Mouse (Mus musculus): ENCODE results near the gene Nipal3. TPM values are rescaled to one million over a fixed set of nuclear protein-coding genes. Genes with fewer than 3 reads are reported as not detected.

Nipal3 gene
- polyA plus RNA-seq, 1 experiment: 1.7 TPM

DNA sequence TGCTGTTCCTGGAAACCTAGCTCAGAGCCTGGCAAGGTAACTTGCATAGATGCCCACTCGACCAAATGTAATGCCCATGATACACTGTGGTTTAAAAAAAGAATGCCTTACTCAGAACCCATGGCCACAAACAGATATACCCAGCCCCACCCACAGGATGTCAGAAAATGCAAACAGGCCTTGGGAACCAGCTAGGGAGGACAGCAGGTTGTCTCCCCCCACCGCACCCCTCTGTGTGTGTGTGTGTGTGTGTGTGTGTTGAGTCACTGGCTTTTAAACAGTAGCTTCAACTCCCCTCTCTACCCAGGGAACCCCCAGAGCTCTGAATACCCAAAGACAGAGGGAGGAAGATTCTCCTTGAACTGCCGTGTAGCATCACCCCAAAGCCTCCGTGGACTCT is 1.6 kb downstream of the Nipal3 start:
- Histone ChIP-seq H3K4me3 (ENCODE audit: insufficient read depth, low read length) (no peak overlapping the region), H3K27ac (ENCODE audit: insufficient read depth, low read length) (no peak overlapping the region)

GRCm38 (mm10) chr4:135489256-135489655 is 5.6 kb downstream of the Nipal3 start:
- H3K4me3 ChIP-seq (ENCODE audit: insufficient read depth, low read length): no peak overlapping the region
- H3K27ac ChIP-seq (ENCODE audit: insufficient read depth, low read length): no peak overlapping the region
- no peaks in the 10 kb centered on the region for H3K4me1 ChIP-seq (ENCODE audit: control insufficient read depth, insufficient read depth, low read length)
- no peak for TF ChIP-seq CTCF (IDR thresholded peaks at IDR 0.05; ENCODE audit: borderline replicate concordance, insufficient read depth, low read length)
- TF ChIP-seq POLR2A (IDR thresholded peaks at IDR 0.05; ENCODE audit: low read depth, low read length): no peak

More for the DNA sequence above, 1.6 kb downstream of the Nipal3 start:
- H3K4me1 ChIP-seq (ENCODE audit: control insufficient read depth, insufficient read depth, low read length): no peaks in the 10 kb centered on the region
- TF ChIP-seq POLR2A (IDR thresholded peaks at IDR 0.05; ENCODE audit: low read depth, low read length) (no peak), CTCF (IDR thresholded peaks at IDR 0.05; ENCODE audit: borderline replicate concordance, insufficient read depth, low read length) (no peak)

GRCm38 (mm10) chr4:135486352-135486751 is 8.5 kb downstream of the Nipal3 start:
- Histone ChIP-seq H3K4me3 (ENCODE audit: insufficient read depth, low read length) (no peak overlapping the region), H3K27ac (ENCODE audit: insufficient read depth, low read length) (no peak overlapping the region), H3K4me1 (ENCODE audit: control insufficient read depth, insufficient read depth, low read length) (no peaks in the 10 kb centered on the region)
- TF ChIP-seq CTCF (IDR thresholded peaks at IDR 0.05; ENCODE audit: borderline replicate concordance, insufficient read depth, low read length) (no peak), POLR2A (IDR thresholded peaks at IDR 0.05; ENCODE audit: low read depth, low read length) (no peak)

DNA sequence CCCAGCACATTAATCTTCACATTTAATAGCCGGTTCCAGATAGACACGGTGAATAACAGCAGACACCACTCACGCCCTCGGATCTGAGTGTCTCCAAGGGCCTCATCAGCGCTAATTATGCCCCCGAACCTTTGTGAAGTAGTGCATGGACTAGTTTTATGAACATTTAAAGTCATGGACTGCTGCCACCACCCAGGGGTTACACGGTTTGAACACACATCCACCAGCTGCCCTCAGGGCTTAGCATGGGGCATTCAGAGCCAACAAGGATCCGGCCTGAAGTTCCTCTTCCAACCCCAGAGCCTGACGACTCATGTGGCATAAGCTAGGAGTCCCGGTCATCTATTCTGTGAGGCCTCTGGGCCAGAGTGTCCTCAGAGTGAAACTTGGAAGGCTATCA is 9.8 kb downstream of the Nipal3 start:
- H3K4me3 ChIP-seq (ENCODE audit: insufficient read depth, low read length): no peak overlapping the region
- H3K4me1 ChIP-seq (ENCODE audit: control insufficient read depth, insufficient read depth, low read length): no peaks in the 10 kb centered on the region
- TF ChIP-seq POLR2A (IDR thresholded peaks at IDR 0.05; ENCODE audit: low read depth, low read length) (no peak), CTCF (IDR thresholded peaks at IDR 0.05; ENCODE audit: borderline replicate concordance, insufficient read depth, low read length) (no peak)

DNA sequence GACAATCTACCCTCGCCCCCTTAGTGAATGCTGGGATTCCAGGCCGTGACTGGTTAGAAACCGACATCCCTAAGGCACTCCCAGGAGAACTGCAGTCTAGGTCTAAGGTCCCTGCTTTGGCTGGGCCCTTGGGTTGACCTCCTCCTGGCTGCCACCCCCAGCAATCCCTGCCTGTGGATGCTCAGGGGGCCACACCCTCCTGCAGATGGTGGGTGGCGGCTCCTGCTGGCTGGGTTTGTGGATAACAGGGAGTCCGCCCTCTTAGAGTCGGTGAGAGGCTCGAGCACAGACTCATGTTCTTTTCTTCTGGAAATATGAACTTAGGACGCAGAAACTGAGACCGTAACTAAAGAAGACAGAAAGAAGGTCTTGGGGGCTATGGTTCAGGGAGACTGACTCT is 14.5 kb downstream of the Nipal3 start:
- H3K4me1 ChIP-seq (ENCODE audit: control insufficient read depth, insufficient read depth, low read length): no peaks in the 10 kb centered on the region
- no peak overlapping the region for H3K27ac ChIP-seq (ENCODE audit: insufficient read depth, low read length)
- H3K4me3 ChIP-seq (ENCODE audit: insufficient read depth, low read length): no peak overlapping the region
- TF ChIP-seq POLR2A (IDR thresholded peaks at IDR 0.05; ENCODE audit: low read depth, low read length) (no peak), CTCF (IDR thresholded peaks at IDR 0.05; ENCODE audit: borderline replicate concordance, insufficient read depth, low read length) (no peak)

More for the DNA sequence above, 9.8 kb downstream of the Nipal3 start:
- no peak overlapping the region for H3K27ac ChIP-seq (ENCODE audit: insufficient read depth, low read length)

- Histone ChIP-seq H3K4me1 (ENCODE audit: control insufficient read depth, insufficient read depth, low read length) (no peaks in the 10 kb centered on the region), H3K27ac (ENCODE audit: insufficient read depth, low read length) (no peak overlapping the region), H3K4me3 (ENCODE audit: insufficient read depth, low read length) (no peak overlapping the region)
- TF ChIP-seq CTCF (IDR thresholded peaks at IDR 0.05; ENCODE audit: borderline replicate concordance, insufficient read depth, low read length): no peak
- TF ChIP-seq POLR2A (IDR thresholded peaks at IDR 0.05; ENCODE audit: low read depth, low read length): no peak
These were observed 17.0 kb downstream of the Nipal3 start for GRCm38 (mm10) chr4:135477851-135478250.

DNA sequence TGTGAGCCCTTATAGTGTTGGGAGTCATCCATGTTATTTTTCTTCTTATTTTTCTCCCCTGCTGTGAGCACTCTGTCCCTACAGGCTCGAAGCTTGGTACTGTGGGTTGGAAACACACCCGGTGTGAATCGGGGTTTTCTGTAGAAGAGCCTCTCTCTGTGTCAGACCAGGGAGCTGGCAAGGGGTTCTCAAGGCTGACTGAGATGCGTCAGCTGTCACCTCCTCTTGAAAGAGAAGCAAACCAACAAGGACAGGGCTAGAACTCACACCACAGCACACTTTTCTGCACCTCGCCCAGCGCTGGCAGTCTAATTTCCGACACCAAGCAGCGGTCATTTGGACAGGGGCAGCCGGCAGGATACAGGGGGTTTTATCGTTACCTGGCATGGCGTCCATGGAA is 31.4 kb downstream of the Nipal3 start:
- H3K4me1 ChIP-seq (ENCODE audit: control insufficient read depth, insufficient read depth, low read length): no peaks in the 10 kb centered on the region
- H3K4me3 ChIP-seq (ENCODE audit: insufficient read depth, low read length): no peak overlapping the region
- TF ChIP-seq CTCF (IDR thresholded peaks at IDR 0.05; ENCODE audit: borderline replicate concordance, insufficient read depth, low read length): no peak
- TF ChIP-seq POLR2A (IDR thresholded peaks at IDR 0.05; ENCODE audit: low read depth, low read length): no peak
- H3K27ac ChIP-seq (ENCODE audit: insufficient read depth, low read length): no peak overlapping the region

GRCm38 (mm10) chr4:135453572-135453971 is 41.3 kb downstream of the Nipal3 start:
- no peak for TF ChIP-seq CTCF (IDR thresholded peaks at IDR 0.05; ENCODE audit: borderline replicate concordance, insufficient read depth, low read length)
- no peak for TF ChIP-seq POLR2A (IDR thresholded peaks at IDR 0.05; ENCODE audit: low read depth, low read length)
- Histone ChIP-seq H3K4me1 (ENCODE audit: control insufficient read depth, insufficient read depth, low read length) (no peaks in the 10 kb centered on the region), H3K27ac (ENCODE audit: insufficient read depth, low read length) (no peak overlapping the region), H3K4me3 (ENCODE audit: insufficient read depth, low read length) (no peak overlapping the region)

GRCm38 (mm10) chr4:135453164-135453563 is 41.7 kb downstream of the Nipal3 start:
- Histone ChIP-seq H3K27ac (ENCODE audit: insufficient read depth, low read length) (no peak overlapping the region), H3K4me1 (ENCODE audit: control insufficient read depth, insufficient read depth, low read length) (no peaks in the 10 kb centered on the region), H3K4me3 (ENCODE audit: insufficient read depth, low read length) (no peak overlapping the region)
- TF ChIP-seq CTCF (IDR thresholded peaks at IDR 0.05; ENCODE audit: borderline replicate concordance, insufficient read depth, low read length): no peak
- TF ChIP-seq POLR2A (IDR thresholded peaks at IDR 0.05; ENCODE audit: low read depth, low read length): no peak

- H3K4me1 ChIP-seq (ENCODE audit: control insufficient read depth, insufficient read depth, low read length): no peaks in the 10 kb centered on the region
- TF ChIP-seq POLR2A (IDR thresholded peaks at IDR 0.05; ENCODE audit: low read depth, low read length): no peak
- TF ChIP-seq CTCF (IDR thresholded peaks at IDR 0.05; ENCODE audit: borderline replicate concordance, insufficient read depth, low read length): no peak
- H3K4me3 ChIP-seq (ENCODE audit: insufficient read depth, low read length): no peak overlapping the region
- H3K27ac ChIP-seq (ENCODE audit: insufficient read depth, low read length): no peak overlapping the region
These were observed 43.4 kb downstream of the Nipal3 start for GRCm38 (mm10) chr4:135451360-135452015.
